8 mouse cellular contexts compared by ENCODE assay signal in the genomic region with DNA sequence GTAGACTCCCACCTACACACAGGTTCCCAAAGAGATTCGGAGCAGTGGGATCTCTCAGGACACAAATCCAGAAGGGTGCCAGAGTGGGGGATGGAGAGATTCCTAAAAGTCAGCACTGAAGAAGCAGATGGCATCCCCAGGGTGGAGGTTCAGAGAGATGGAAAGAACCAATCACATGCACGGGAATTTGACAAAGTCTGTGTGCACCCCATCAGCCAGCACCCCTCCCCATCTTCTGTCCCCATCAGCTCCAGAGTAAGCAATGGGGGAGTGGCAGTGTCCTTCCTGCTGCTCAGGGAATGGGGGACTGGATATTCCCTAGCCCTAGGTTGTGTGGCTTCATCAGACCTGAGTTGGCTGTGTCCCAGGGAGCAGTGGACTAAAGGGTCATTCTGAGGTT. TPM values are rescaled to one million over a fixed set of nuclear protein-coding genes. Genes with fewer than 3 reads are reported as not detected.
DNase-seq lines count a peak whose midpoint lies in the region; ATAC-seq and TF ChIP-seq lines count a peak whose summit lies in the region.

No protein-coding gene starts in this region.

- no peak for TF ChIP-seq CTCF in hindbrain, postnatal 0 days (IDR thresholded peaks at IDR 0.05; ENCODE audit: low read depth)
- TF ChIP-seq CTCF in midbrain, postnatal 0 days (IDR thresholded peaks at IDR 0.05), result no peak

- no peak overlapping the region; the same call in 1 of the 2 replicates for H3K9ac ChIP-seq in hindbrain, postnatal 0 days (replicated peaks; ENCODE audit: low read length)
- H3K9ac ChIP-seq in midbrain, postnatal 0 days (replicated peaks; ENCODE audit: low read length, poor library complexity, severe bottlenecking), result no peak overlapping the region

- H3K27me3 ChIP-seq in embryonic facial prominence, embryonic 10.5 days (replicated peaks; ENCODE audit: low read depth, poor library complexity, severe bottlenecking), result peaks cover 87% of the 10 kb centered on the region
- H3K27me3 ChIP-seq in hindbrain, postnatal 0 days (ENCODE audit: insufficient read depth, low read length), result peaks cover 6% of the 10 kb centered on the region; the same call in 1 of the 2 replicates
- H3K27me3 ChIP-seq in midbrain, postnatal 0 days (ENCODE audit: insufficient read depth, low read length), result peaks cover 4% of the 10 kb centered on the region; the same call in 1 of the 2 replicates

- peak overlapping the region; percentile 59 for H3K4me2 ChIP-seq in hindbrain, postnatal 0 days (ENCODE audit: low read depth, low read length)
- H3K4me2 ChIP-seq in midbrain, postnatal 0 days (ENCODE audit: low read depth, low read length, poor library complexity, severe bottlenecking), result peak overlapping the region; percentile 54

- WGBS in embryonic facial prominence, embryonic 10.5 days, result 6% methylated on average over 2 of the region's 2 CpGs
- WGBS in hindbrain, postnatal 0 days, result 0% methylated on average over 2 of the region's 2 CpGs
- 12% methylated on average over 2 of the region's 2 CpGs for WGBS in midbrain, postnatal 0 days

- ATAC-seq in hindbrain, postnatal 0 days, result peak; percentile 31; the same call in 1 of the 2 replicates
- 0 out of 2 replicates have a peak, but pooled peaks have one; percentile 13 for ATAC-seq in midbrain, postnatal 0 days (ENCODE audit: low FRiP score)
- ATAC-seq in CD4-positive, CD25-positive, alpha-beta regulatory T cell, adult 4 months, result no peak

- H3K9me3 ChIP-seq in embryonic facial prominence, embryonic 10.5 days, result no peaks in the 10 kb centered on the region
- H3K9me3 ChIP-seq in hindbrain, postnatal 0 days (ENCODE audit: low read length), result no peaks in the 10 kb centered on the region
- no peaks in the 10 kb centered on the region for H3K9me3 ChIP-seq in midbrain, postnatal 0 days (ENCODE audit: low read length)

- H3K4me3 ChIP-seq in embryonic facial prominence, embryonic 10.5 days, result peak overlapping the region; percentile 60
- H3K4me3 ChIP-seq in hindbrain, postnatal 0 days (ENCODE audit: low read length), result peak overlapping the region; percentile 37
- no peak overlapping the region; the same call in 1 of the 2 replicates for H3K4me3 ChIP-seq in midbrain, postnatal 0 days (ENCODE audit: low read depth, low read length)

- no peaks in the 10 kb centered on the region for H3K36me3 ChIP-seq in embryonic facial prominence, embryonic 10.5 days (replicated peaks)
- no peaks in the 10 kb centered on the region for H3K36me3 ChIP-seq in hindbrain, postnatal 0 days (ENCODE audit: insufficient read depth, low read length)
- no peaks in the 10 kb centered on the region for H3K36me3 ChIP-seq in midbrain, postnatal 0 days (ENCODE audit: insufficient read depth, low read length)

- H3K27ac ChIP-seq in embryonic facial prominence, embryonic 10.5 days (replicated peaks), result peak overlapping the region; percentile 81
- H3K27ac ChIP-seq in hindbrain, postnatal 0 days, result peak overlapping the region; percentile 74
- no peak overlapping the region for H3K27ac ChIP-seq in midbrain, postnatal 0 days (ENCODE audit: low read depth, low read length)

- peak; percentile 48 to 74 for DNase-seq in layer of hippocampus, adult 18-20 months (ENCODE audit: low spot score in 2 of 2)
- DNase-seq in layer of hippocampus, adult 9-10 months (ENCODE audit: low spot score), result no peak
- DNase-seq in embryonic facial prominence, embryonic 10.5 days (ENCODE audit: low spot score), result no peak
- peak; percentile 56 for DNase-seq in hindbrain, postnatal 0 days (ENCODE audit: low spot score)
- peak; percentile 56 for DNase-seq in midbrain, postnatal 0 days (ENCODE audit: low spot score)
- no peak for DNase-seq in retina, postnatal 1 day
- DNase-seq in adrenal gland, adult 2 months, result no peak

- H3K4me1 ChIP-seq in embryonic facial prominence, embryonic 10.5 days, result peaks cover 49% of the 10 kb centered on the region
- peaks cover 20% of the 10 kb centered on the region for H3K4me1 ChIP-seq in hindbrain, postnatal 0 days (ENCODE audit: insufficient read depth, low read length)
- H3K4me1 ChIP-seq in midbrain, postnatal 0 days (ENCODE audit: insufficient read depth, low read length), result peaks cover 14% of the 10 kb centered on the region

RNA-seq across cellular contexts. Expression of gene Epn3, which starts 0.7 kb away (rescaled TPM):
- 1 to 10 TPM; 2.1 to 2.2 TPM for total RNA-seq in layer of hippocampus, adult 18-20 months (2021)
- 4.5 and 4.7 TPM in 2 replicates for polyA plus RNA-seq in embryonic facial prominence, embryonic 10.5 days (2016; fragmentation: Nextera tagmentation; extraction: Ambion mirVana)
- 2.7 and 6.2 TPM in 2 replicates for total RNA-seq in hindbrain, postnatal 0 days (2014; rRNA removed)
- polyA plus RNA-seq in hindbrain, postnatal 0 days (2015; fragmentation: Nextera tagmentation; extraction: Ambion mirVana), result 3.6 and 3.7 TPM in 2 replicates
- 1.1 and 5.0 TPM in 2 replicates for total RNA-seq in midbrain, postnatal 0 days (2014; rRNA removed)
- 0.92 and 1.4 TPM in 2 replicates for polyA plus RNA-seq in midbrain, postnatal 0 days (2015; fragmentation: Nextera tagmentation; extraction: Ambion mirVana)
- polyA plus RNA-seq in CD4-positive, CD25-positive, alpha-beta regulatory T cell, adult 4 months (2017; shearing (Covaris generic)), result not detected
- 10 to 100 TPM; 23.3 to 40.4 TPM for total RNA-seq in adrenal gland, adult 2 months (2021)
- 23.0 and 25.5 TPM in 2 replicates for polyA plus RNA-seq in adrenal gland, adult 2 months (2012; rRNA removed)

RNA-seq across cellular contexts. Expression of gene Spata20, which starts 13.1 kb away (rescaled TPM):
- under 1 TPM in 1 of 2 experiments, not detected in 1; 0.79 TPM for total RNA-seq in layer of hippocampus, adult 18-20 months (2021)
- not detected in 2 replicates for polyA plus RNA-seq in embryonic facial prominence, embryonic 10.5 days (2016; fragmentation: Nextera tagmentation; extraction: Ambion mirVana)
- total RNA-seq in hindbrain, postnatal 0 days (2014; rRNA removed), result 1.5 and 11.8 TPM in 2 replicates
- polyA plus RNA-seq in hindbrain, postnatal 0 days (2015; fragmentation: Nextera tagmentation; extraction: Ambion mirVana), result 1.0 and 1.6 TPM in 2 replicates
- 0.93 and 6.5 TPM in 2 replicates for total RNA-seq in midbrain, postnatal 0 days (2014; rRNA removed)
- polyA plus RNA-seq in midbrain, postnatal 0 days (2015; fragmentation: Nextera tagmentation; extraction: Ambion mirVana), result 1.2 and 1.3 TPM in 2 replicates
- polyA plus RNA-seq in CD4-positive, CD25-positive, alpha-beta regulatory T cell, adult 4 months (2017; shearing (Covaris generic)), result not detected
- not detected for total RNA-seq in adrenal gland, adult 2 months (2021)
- polyA plus RNA-seq in adrenal gland, adult 2 months (2012; rRNA removed), result not detected in 2 replicates

RNA-seq across cellular contexts. Expression of gene Mycbpap, which starts 22.5 kb away (rescaled TPM):
- 1 to 10 TPM; 2.1 to 3.7 TPM for total RNA-seq in layer of hippocampus, adult 18-20 months (2021)
- 2.7 and 3.6 TPM in 2 replicates for polyA plus RNA-seq in embryonic facial prominence, embryonic 10.5 days (2016; fragmentation: Nextera tagmentation; extraction: Ambion mirVana)
- 2.3 and 4.8 TPM in 2 replicates for total RNA-seq in hindbrain, postnatal 0 days (2014; rRNA removed)
- polyA plus RNA-seq in hindbrain, postnatal 0 days (2015; fragmentation: Nextera tagmentation; extraction: Ambion mirVana), result 1.1 and 1.5 TPM in 2 replicates
- total RNA-seq in midbrain, postnatal 0 days (2014; rRNA removed), result 3.2 and 4.4 TPM in 2 replicates
- polyA plus RNA-seq in midbrain, postnatal 0 days (2015; fragmentation: Nextera tagmentation; extraction: Ambion mirVana), result 1.2 and 2.0 TPM in 2 replicates
- polyA plus RNA-seq in CD4-positive, CD25-positive, alpha-beta regulatory T cell, adult 4 months (2017; shearing (Covaris generic)), result not detected
- total RNA-seq in adrenal gland, adult 2 months (2021), result 1 to 10 TPM; 3.8 to 6.7 TPM
- 0.49 and 0.84 TPM in 2 replicates for polyA plus RNA-seq in adrenal gland, adult 2 months (2012; rRNA removed)

RNA-seq across cellular contexts. Expression of gene Cacna1g, which starts 25.0 kb away (rescaled TPM):
- total RNA-seq in layer of hippocampus, adult 18-20 months (2021), result 10 to 100 TPM; 53.2 to 59.2 TPM
- 6.5 and 13.5 TPM in 2 replicates for polyA plus RNA-seq in embryonic facial prominence, embryonic 10.5 days (2016; fragmentation: Nextera tagmentation; extraction: Ambion mirVana)
- total RNA-seq in hindbrain, postnatal 0 days (2014; rRNA removed), result 87.7 and 90.3 TPM in 2 replicates
- 10.0 and 10.4 TPM in 2 replicates for polyA plus RNA-seq in hindbrain, postnatal 0 days (2015; fragmentation: Nextera tagmentation; extraction: Ambion mirVana)
- 94.6 and 131 TPM in 2 replicates for total RNA-seq in midbrain, postnatal 0 days (2014; rRNA removed)
- polyA plus RNA-seq in midbrain, postnatal 0 days (2015; fragmentation: Nextera tagmentation; extraction: Ambion mirVana), result 13.0 and 13.2 TPM in 2 replicates
- not detected for polyA plus RNA-seq in CD4-positive, CD25-positive, alpha-beta regulatory T cell, adult 4 months (2017; shearing (Covaris generic))
- total RNA-seq in adrenal gland, adult 2 months (2021), result under 1 TPM; 0.61 to 0.69 TPM
- 2.7 and 3.5 TPM in 2 replicates for polyA plus RNA-seq in adrenal gland, adult 2 months (2012; rRNA removed)

RNA-seq across cellular contexts. Expression of gene Rsad1, which starts 50.0 kb away (rescaled TPM):
- total RNA-seq in layer of hippocampus, adult 18-20 months (2021), result 1 to 10 TPM; 8.9 to 9.7 TPM
- polyA plus RNA-seq in embryonic facial prominence, embryonic 10.5 days (2016; fragmentation: Nextera tagmentation; extraction: Ambion mirVana), result 4.5 and 5.1 TPM in 2 replicates
- 9.3 and 12.9 TPM in 2 replicates for total RNA-seq in hindbrain, postnatal 0 days (2014; rRNA removed)
- 9.2 and 11.3 TPM in 2 replicates for polyA plus RNA-seq in hindbrain, postnatal 0 days (2015; fragmentation: Nextera tagmentation; extraction: Ambion mirVana)
- 12.6 and 19.5 TPM in 2 replicates for total RNA-seq in midbrain, postnatal 0 days (2014; rRNA removed)
- polyA plus RNA-seq in midbrain, postnatal 0 days (2015; fragmentation: Nextera tagmentation; extraction: Ambion mirVana), result 11.5 and 13.5 TPM in 2 replicates
- 1 to 10 TPM in 1 of 2 experiments, under 1 TPM in 1; 0.78 to 1.7 TPM for polyA plus RNA-seq in CD4-positive, CD25-positive, alpha-beta regulatory T cell, adult 4 months (2017; shearing (Covaris generic))
- 10 to 100 TPM in 1 of 2 experiments, 1 to 10 TPM in 1; 8.4 to 13.4 TPM for total RNA-seq in adrenal gland, adult 2 months (2021)
- polyA plus RNA-seq in adrenal gland, adult 2 months (2012; rRNA removed), result 25.8 and 27.0 TPM in 2 replicates

Comparison
In these comparisons a context has a peak if more than half of its experiments do, and no peak if none do; other contexts are left out.
1. DNase-seq: peak in layer of hippocampus, adult 18-20 months (2 of 2), hindbrain, postnatal 0 days (single experiment) and midbrain, postnatal 0 days (single experiment); none in layer of hippocampus, adult 9-10 months (single experiment), embryonic facial prominence, embryonic 10.5 days (single experiment), retina, postnatal 1 day (single experiment) and adrenal gland, adult 2 months (single experiment).